Comparison of ENCODE assay signal across 13 mouse cellular contexts in genomic region chr17:7079558-7079957, GRCm38 (mm10). TPM values are rescaled to one million over a fixed set of nuclear protein-coding genes. Genes with fewer than 3 reads are reported as not detected.
DNase-seq lines count a peak whose midpoint lies in the region; ATAC-seq and TF ChIP-seq lines count a peak whose summit lies in the region.
"Not testable (repeated sequence)": the region's sequence is repeated elsewhere in the genome, so short reads cannot be mapped to it uniquely, and the experiment has no call there.
"Had no signal": no experiment of that assay in that cellular context is flagged by ENCODE, and none has a peak within 500 bp of the region (broad histone marks: within the 10 kb centered on the region; RNA-seq: fewer than 3 reads in every experiment).

No protein-coding gene starts in this region.

- H3K4me2 ChIP-seq in intestine, postnatal 0 days (replicated peaks; ENCODE audit: low read depth): not testable (repeated sequence)

- 0% methylated on average over 1 of the region's 4 CpGs for WGBS in intestine, postnatal 0 days
- WGBS in lung, adult 2 months: 0% methylated on average over 1 of the region's 4 CpGs

- peak; percentile 43 for ATAC-seq in activated CD4-positive, CD25-positive, alpha-beta regulatory T cell, adult 4 months
- not testable (repeated sequence) for ATAC-seq in intestine, postnatal 0 days

- not testable (repeated sequence) for H3K9ac ChIP-seq in intestine, postnatal 0 days (ENCODE audit: low read depth, low read length)

- DNase-seq in cerebellum, postnatal 10 days: peak; percentile 85 to 86
- peak; percentile 53 for DNase-seq in gastrocnemius, postnatal 14 days
- DNase-seq in layer of hippocampus, adult 9-10 months (ENCODE audit: low spot score): peak; percentile 80
- DNase-seq in lung, adult 2 months: peak; percentile 34
- DNase-seq in ovary, postnatal 36 days (ENCODE audit: low spot score): peak; percentile 29
- peak; percentile 55 to 77 for DNase-seq in thymus, postnatal 10 days (ENCODE audit: low spot score in 2 of 2)

- not testable (repeated sequence) for H3K27ac ChIP-seq in intestine, postnatal 0 days (ENCODE audit: low read depth, low read length)

- H3K4me1 ChIP-seq in intestine, postnatal 0 days (replicated peaks; ENCODE audit: control insufficient read depth, insufficient read depth, low read length); lung, adult 2 months (ENCODE audit: control insufficient read depth, insufficient read depth, low read length): not testable (repeated sequence)

- TF ChIP-seq CTCF in intestine, postnatal 0 days (IDR thresholded peaks at IDR 0.05; ENCODE audit: low read depth): peak; percentile 51
- not testable (repeated sequence) for TF ChIP-seq CTCF in lung, adult 2 months (IDR thresholded peaks at IDR 0.05; ENCODE audit: insufficient read depth, low read length)

- intact Hi-C loops in gastrocnemius, postnatal 14 days (cut with DNase I; ENCODE audit: low total_unique reads): not testable (repeated sequence)

- not testable (repeated sequence) for TF ChIP-seq POLR2A in lung, adult 2 months (IDR thresholded peaks at IDR 0.05; ENCODE audit: borderline replicate concordance, extremely low read depth, low read depth, low read length)

- not testable (repeated sequence) for H3K27me3 ChIP-seq in intestine, postnatal 0 days (replicated peaks; ENCODE audit: control insufficient read depth, insufficient read depth, low read length)

- H3K9me3 ChIP-seq in intestine, postnatal 0 days (ENCODE audit: control insufficient read depth): not testable (repeated sequence)

- H3K36me3 ChIP-seq in intestine, postnatal 0 days (ENCODE audit: control insufficient read depth, insufficient read depth): not testable (repeated sequence)

- H3K4me3 ChIP-seq in intestine, postnatal 0 days (ENCODE audit: low read depth, low read length); lung, adult 2 months (replicated peaks; ENCODE audit: extremely low read depth, low read depth, low read length): not testable (repeated sequence)

RNA-seq across cellular contexts. Expression of gene Gm1604a, which starts 54.2 kb away (rescaled TPM):
- not detected for polyA plus RNA-seq in activated CD4-positive, CD25-positive, alpha-beta regulatory T cell, adult 4 months (2017; shearing (Covaris generic))
- not detected for total RNA-seq in gastrocnemius, postnatal 14 days (2021)
- not detected in 2 replicates for polyA plus RNA-seq in intestine, postnatal 0 days (2015; fragmentation: Nextera tagmentation; extraction: Ambion mirVana)
- not detected in 2 replicates for polyA plus RNA-seq in lung, adult 2 months (2012; rRNA removed)
- polyA plus RNA-seq: erythroblast, embryonic 14.5 days; heart, embryonic 10.5 days; limb, embryonic 14.5 days; midbrain, embryonic 10.5 days; neural tube, embryonic 14.5 days had no signal

Comparison
In these comparisons a context has a peak if more than half of its experiments do, and no peak if none do; other contexts are left out.
1. DNase-seq: peak in every context shown above with its lines; median percentile 86 in cerebellum, postnatal 10 days; 80 in layer of hippocampus, adult 9-10 months; 66 in thymus, postnatal 10 days; 53 in gastrocnemius, postnatal 14 days; 34 in lung, adult 2 months; 29 in ovary, postnatal 36 days.